Mouse (Mus musculus) liver, postnatal 0 days (tissue): ENCODE data around the gene Cfap299. TPM values are rescaled to one million over a fixed set of nuclear protein-coding genes. Genes with fewer than 3 reads are reported as not detected.

ENCODE experiments used
- ATAC-seq: fragments of 200-750 bp; cut with Nextera tagmentation; 2 replicates; pipeline ENCODE4 v1.8.0; 2017; ENCODE audit warnings: mild to moderate bottlenecking, moderate library complexity
- DNase-seq: peaks from one replicate; pipeline ENCODE4 v3.0.0-alpha.2; 2016
- H3K27ac ChIP-seq: fragments of 300-500 bp; sonication (generic); 2 replicates; pipeline ENCODE4 v1.5.1; 2014; ENCODE audit warnings: antibody characterized with exemption, moderate library complexity, mild to moderate bottlenecking, low read depth
- H3K27me3 ChIP-seq: fragments of 300-500 bp; sonication (generic); 2 replicates; pipeline ENCODE4 v1.6.1; 2014; ENCODE audit warnings: low read length, control low read depth, mixed read lengths; ENCODE audit not compliant: insufficient read depth
- H3K36me3 ChIP-seq: fragments of 300-500 bp; sonication (generic); replicated peaks from 2 replicates; pipeline ENCODE4 v1.6.1; 2014; ENCODE audit warnings: mild to moderate bottlenecking, control low read depth, low read length, moderate library complexity, mixed read lengths; ENCODE audit not compliant: insufficient read depth
- H3K4me1 ChIP-seq: fragments of 300-500 bp; sonication (generic); 2 replicates; pipeline ENCODE4 v1.6.1; 2014; ENCODE audit warnings: antibody characterized with exemption, mild to moderate bottlenecking, control low read depth; ENCODE audit not compliant: insufficient read depth
- H3K4me2 ChIP-seq: fragments of 300-500 bp; sonication (generic); 2 replicates; pipeline ENCODE4 v1.6.1; 2014; ENCODE audit warnings: low read depth, mild to moderate bottlenecking, low read length, moderate library complexity, mixed read lengths
- H3K4me3 ChIP-seq: fragments of 300-500 bp; sonication (generic); 2 replicates; pipeline ENCODE4 v1.5.1; 2014; ENCODE audit warnings: low read depth, low read length
- H3K9ac ChIP-seq: fragments of 300-500 bp; sonication (generic); replicated peaks from 2 replicates; pipeline ENCODE4 v1.6.1; 2014; ENCODE audit warnings: mild to moderate bottlenecking, moderate library complexity
- H3K9me3 ChIP-seq: fragments of 300-500 bp; sonication (generic); 2 replicates; pipeline ENCODE4 v1.6.1; 2016; ENCODE audit warnings: mild to moderate bottlenecking, control low read depth, low read length, mixed read lengths
- CTCF ChIP-seq: sonication (generic); IDR thresholded peaks from 2 replicates; pipeline ENCODE4 v1.5.1; 2016; ENCODE audit warnings: antibody characterized with exemption, low read depth
- EP300 ChIP-seq: IDR thresholded peaks from 2 replicates; pipeline ENCODE4 v1.6.1; 2016; ENCODE audit warnings: antibody characterized with exemption, low read depth, mild to moderate bottlenecking
- WGBS: fragments of 180-500 bp; shearing (Covaris S2); extraction: QIAGEN DNeasy Blood & Tissue Kit; methylation state at CpG from one replicate; pipeline ENCODE4 v1.1.7; 2014; ENCODE audit not compliant: insufficient replicate concordance; 5-methylcytosine and 5-hydroxymethylcytosine counted together
- polyA plus RNA-seq: library from polyadenylated mRNA; unstranded; fragments of >200 nt; fragmentation: Nextera tagmentation; extraction: Ambion mirVana; gene quantifications from 2 replicates; pipeline ENCODE4 v1.2.1, GENCODE M21; 2015

Cfap299 gene
- polyA plus RNA-seq, 1 experiment from 2014 or later = not detected

GRCm38 (mm10) chr5:98696336-98696735 is 367.2 kb downstream of the Cfap299 start:
- Histone ChIP-seq H3K4me1 (no peaks in the 10 kb centered on the region), H3K4me3 (no peak overlapping the region), H3K9ac (no peak overlapping the region), H3K27me3 (no peaks in the 10 kb centered on the region), H3K9me3 (no peaks in the 10 kb centered on the region), H3K4me2 (no peak overlapping the region), H3K36me3 (no peaks in the 10 kb centered on the region), H3K27ac (no peak overlapping the region)
- no peak for TF ChIP-seq CTCF
- TF ChIP-seq EP300 = no peak
- DNase-seq (no peak), ATAC-seq (no peak)
- WGBS = 74% methylated on average over 8 of the region's 8 CpGs

GRCm38 (mm10) chr5:98703963-98704362 is 374.9 kb downstream of the Cfap299 start:
- WGBS = 63% methylated on average over 5 of the region's 5 CpGs
- H3K4me2 ChIP-seq = no peak overlapping the region
- TF ChIP-seq EP300 (no peak), CTCF (no peak)
- H3K9me3 ChIP-seq = no peaks in the 10 kb centered on the region
- no peak overlapping the region for H3K4me3 ChIP-seq
- no peak for ATAC-seq
- H3K36me3 ChIP-seq = no peaks in the 10 kb centered on the region
- H3K4me1 ChIP-seq = no peaks in the 10 kb centered on the region
- no peak overlapping the region for H3K27ac ChIP-seq
- H3K9ac ChIP-seq = no peak overlapping the region
- DNase-seq = no peak
- no peaks in the 10 kb centered on the region for H3K27me3 ChIP-seq

- no peak overlapping the region for H3K4me3 ChIP-seq
- no peaks in the 10 kb centered on the region for H3K36me3 ChIP-seq
- no peak overlapping the region for H3K4me2 ChIP-seq
- WGBS = 65% methylated on average over 4 of the region's 4 CpGs
- H3K27ac ChIP-seq = no peak overlapping the region
- H3K4me1 ChIP-seq = no peaks in the 10 kb centered on the region
- ATAC-seq = no peak
- no peak overlapping the region for H3K9ac ChIP-seq
- no peak for DNase-seq
- TF ChIP-seq CTCF = peak; percentile 36; the same call in 1 of the 2 replicates
- TF ChIP-seq EP300 = no peak
- no peaks in the 10 kb centered on the region for H3K27me3 ChIP-seq
- no peaks in the 10 kb centered on the region for H3K9me3 ChIP-seq
Observed at GRCm38 (mm10) chr5:98706597-98706996, 377.5 kb downstream of the Cfap299 start.

GRCm38 (mm10) chr5:98715392-98715791 is 386.3 kb downstream of the Cfap299 start:
- DNase-seq = no peak
- TF ChIP-seq CTCF (no peak), EP300 (no peak)
- 60% methylated on average over 2 of the region's 2 CpGs for WGBS
- no peaks in the 10 kb centered on the region for H3K36me3 ChIP-seq
- H3K27ac ChIP-seq = no peak overlapping the region
- no peak overlapping the region for H3K4me2 ChIP-seq
- ATAC-seq = no peak
- H3K27me3 ChIP-seq = no peaks in the 10 kb centered on the region
- H3K9ac ChIP-seq = no peak overlapping the region
- no peak overlapping the region for H3K4me3 ChIP-seq
- H3K9me3 ChIP-seq = no peaks in the 10 kb centered on the region
- H3K4me1 ChIP-seq = no peaks in the 10 kb centered on the region

- Histone ChIP-seq H3K27me3 (no peaks in the 10 kb centered on the region), H3K9ac (no peak overlapping the region), H3K4me1 (no peaks in the 10 kb centered on the region), H3K4me2 (no peak overlapping the region), H3K27ac (no peak overlapping the region), H3K36me3 (no peaks in the 10 kb centered on the region), H3K9me3 (no peaks in the 10 kb centered on the region), H3K4me3 (no peak overlapping the region)
- no peak for TF ChIP-seq EP300
- ATAC-seq (no peak), DNase-seq (no peak)
- WGBS = 70% methylated on average over 6 of the region's 6 CpGs
Observed at GRCm38 (mm10) chr5:98732157-98733009, 403.3 kb downstream of the Cfap299 start.

GRCm38 (mm10) chr5:98733010-98733399 is 403.9 kb downstream of the Cfap299 start:
- ATAC-seq = no peak
- no peak for TF ChIP-seq EP300
- no peak for TF ChIP-seq CTCF
- H3K36me3 ChIP-seq = no peaks in the 10 kb centered on the region
- no peak overlapping the region for H3K4me2 ChIP-seq
- DNase-seq = no peak
- H3K27ac ChIP-seq = no peak overlapping the region
- no peaks in the 10 kb centered on the region for H3K27me3 ChIP-seq
- no peaks in the 10 kb centered on the region for H3K4me1 ChIP-seq
- no peak overlapping the region for H3K4me3 ChIP-seq
- 50% methylated on average over 2 of the region's 2 CpGs for WGBS
- no peak overlapping the region for H3K9ac ChIP-seq
- H3K9me3 ChIP-seq = no peaks in the 10 kb centered on the region
